Mouse (Mus musculus): Measurements from ENCODE around the gene Qrich2. TPM values are rescaled to one million over a fixed set of nuclear protein-coding genes. Genes with fewer than 3 reads are reported as not detected.
"Not testable (repeated sequence)": the region's sequence is repeated elsewhere in the genome, so short reads cannot be mapped to it uniquely, and the experiment has no call there.

Gene Qrich2
- polyA plus RNA-seq, 1 experiment from 2014 or later, result not detected

DNA sequence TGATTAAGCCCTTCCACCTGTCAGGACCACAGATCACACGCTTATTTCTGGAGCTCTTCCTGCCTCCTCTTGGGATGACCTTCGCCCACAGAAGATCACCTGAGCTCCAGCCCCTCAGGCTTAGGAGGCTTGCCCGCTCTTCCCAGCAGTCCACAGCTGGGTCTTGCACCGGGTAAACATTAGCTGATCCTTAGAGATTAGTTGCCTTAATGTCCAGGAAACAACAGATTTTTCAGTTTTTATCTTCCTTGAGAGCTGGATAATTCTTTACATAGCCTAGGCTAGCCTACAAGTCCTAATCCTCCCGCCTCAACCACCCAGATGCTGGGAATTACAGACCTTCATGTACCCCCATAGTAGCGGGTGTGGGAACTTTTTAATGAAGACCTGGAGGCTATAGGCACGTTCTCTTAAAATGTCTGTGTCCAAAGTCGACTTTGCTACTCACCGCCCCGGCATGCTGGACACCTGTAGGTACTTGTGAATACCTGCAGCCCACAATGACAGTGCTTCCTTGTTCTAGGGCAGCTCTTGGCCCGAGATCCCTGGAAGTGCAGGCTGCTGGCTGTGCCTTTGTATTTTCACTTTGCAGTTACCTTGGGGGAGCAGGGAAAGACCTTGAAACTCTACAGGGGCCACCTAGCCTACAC, 34.5 kb downstream of the Qrich2 start:
- Histone ChIP-seq H3K4me3 (ENCODE audit: low read depth, low read length) (peak overlapping the region; percentile 21), H3K4me1 (ENCODE audit: control insufficient read depth, low read depth, low read length) (peaks cover 51% of the 10 kb centered on the region), H3K4me2 (ENCODE audit: low read depth, low read length) (peak overlapping the region; percentile 57), H3K27ac (ENCODE audit: low read length) (no peak overlapping the region), H3K9me3 (replicated peaks; ENCODE audit: control insufficient read depth, low read length) (no peaks in the 10 kb centered on the region), H3K36me3 (ENCODE audit: control insufficient read depth, insufficient read depth) (peaks cover 1% of the 10 kb centered on the region), H3K9ac (ENCODE audit: low read depth, low read length) (peak overlapping the region; percentile 53), H3K27me3 (ENCODE audit: control insufficient read depth, insufficient read depth, low read depth, low read length) (no peaks in the 10 kb centered on the region)
- WGBS (ENCODE audit: insufficient replicate concordance), result 59% methylated on average over 11 of the region's 11 CpGs
- ATAC-seq (ENCODE audit: low read depth), result no peak

DNA sequence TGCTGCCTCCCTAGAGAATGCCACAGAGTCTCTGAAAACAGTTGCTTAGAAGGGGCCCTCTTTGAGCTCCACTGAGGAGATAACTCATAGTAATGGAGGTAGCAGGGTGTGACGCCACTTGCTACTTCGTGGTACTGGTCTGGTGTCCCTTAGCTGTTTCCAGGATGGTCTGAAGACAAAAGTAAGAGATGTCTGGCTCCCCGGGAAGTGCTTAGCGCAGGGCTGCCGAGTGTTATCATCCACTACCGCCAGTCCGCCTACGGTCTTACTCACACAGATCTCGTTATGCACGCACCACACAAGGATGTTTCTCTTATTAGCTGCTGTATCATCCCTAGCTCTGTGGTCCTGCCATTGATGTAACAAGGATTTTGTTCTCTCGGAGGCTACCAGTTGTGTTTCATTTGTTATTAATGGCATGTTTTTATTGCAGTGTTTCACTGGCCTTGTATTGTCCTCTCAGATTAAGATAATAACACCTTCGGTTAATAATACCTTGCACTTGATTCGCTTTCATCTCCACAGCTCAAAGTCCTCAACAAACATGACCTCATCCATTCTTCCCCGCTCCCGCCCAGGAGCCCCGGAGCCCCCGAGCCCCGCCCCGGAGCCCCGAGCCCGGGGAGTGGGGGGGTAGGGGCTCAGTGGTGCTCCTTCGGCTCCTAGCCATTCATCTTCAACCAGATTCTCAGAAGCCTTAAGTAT, 35.2 kb downstream of the Qrich2 start:
- peaks cover 44% of the 10 kb centered on the region for H3K4me1 ChIP-seq (ENCODE audit: control insufficient read depth, low read depth, low read length)
- WGBS (ENCODE audit: insufficient replicate concordance), result 35% methylated on average over 22 of the region's 22 CpGs
- no peaks in the 10 kb centered on the region for H3K9me3 ChIP-seq (replicated peaks; ENCODE audit: control insufficient read depth, low read length)
- H3K27me3 ChIP-seq (ENCODE audit: control insufficient read depth, insufficient read depth, low read depth, low read length), result no peaks in the 10 kb centered on the region
- H3K4me2 ChIP-seq (ENCODE audit: low read depth, low read length), result peak overlapping the region; percentile 57
- ATAC-seq (ENCODE audit: low read depth), result no peak
- H3K27ac ChIP-seq (ENCODE audit: low read length), result peak overlapping the region; percentile 71
- H3K9ac ChIP-seq (ENCODE audit: low read depth, low read length), result peak overlapping the region; percentile 53
- no peaks in the 10 kb centered on the region; the same call in 1 of the 2 replicates for H3K36me3 ChIP-seq (ENCODE audit: control insufficient read depth, insufficient read depth)
- H3K4me3 ChIP-seq (ENCODE audit: low read depth, low read length), result peak overlapping the region; percentile 23

DNA sequence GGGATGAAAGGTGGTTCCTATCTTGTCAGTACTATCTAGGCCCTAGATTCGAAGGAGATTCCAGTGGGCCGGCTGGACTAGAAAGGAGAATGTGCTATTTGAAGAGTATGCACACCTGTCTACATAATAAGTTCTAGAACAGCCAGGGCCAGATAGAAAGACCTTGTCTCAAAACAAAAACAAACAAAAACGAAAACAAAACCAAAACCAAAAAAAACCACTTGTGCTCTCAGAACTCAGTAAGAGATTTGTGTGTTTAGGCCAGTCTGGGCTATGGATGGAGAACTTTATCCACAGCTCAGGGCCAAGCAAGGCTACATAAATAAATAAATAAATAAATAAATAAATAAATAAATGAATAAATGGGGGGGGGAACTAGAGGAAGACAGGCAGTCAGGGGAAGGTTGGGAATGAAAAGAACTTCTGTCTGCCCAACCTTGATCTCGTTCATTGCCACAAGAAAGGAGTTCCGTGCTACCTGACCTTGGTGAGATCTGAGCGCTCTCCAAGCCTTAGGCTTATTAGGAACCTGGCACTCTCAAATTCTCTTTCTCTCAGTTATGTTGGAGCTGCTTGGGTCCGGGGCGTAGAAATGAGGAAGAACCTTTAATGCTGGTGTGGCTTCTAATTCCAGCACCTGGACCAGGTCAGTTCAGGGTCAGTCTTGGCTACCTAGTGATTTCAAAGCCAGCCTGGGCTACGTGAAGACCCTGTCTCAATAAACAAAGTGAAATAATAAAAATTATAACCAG, 36.0 kb downstream of the Qrich2 start:
- WGBS (ENCODE audit: insufficient replicate concordance), result 66% methylated on average over 9 of the region's 9 CpGs
- Histone ChIP-seq H3K36me3 (ENCODE audit: control insufficient read depth, insufficient read depth) (no peaks in the 10 kb centered on the region; the same call in 1 of the 2 replicates), H3K27me3 (ENCODE audit: control insufficient read depth, insufficient read depth, low read depth, low read length) (no peaks in the 10 kb centered on the region), H3K4me3 (ENCODE audit: low read depth, low read length) (no peak overlapping the region), H3K4me1 (ENCODE audit: control insufficient read depth, low read depth, low read length) (peaks cover 38% of the 10 kb centered on the region), H3K9ac (ENCODE audit: low read depth, low read length) (peak overlapping the region; percentile 53), H3K4me2 (ENCODE audit: low read depth, low read length) (peak overlapping the region; percentile 57), H3K27ac (ENCODE audit: low read length) (peak overlapping the region; percentile 71), H3K9me3 (replicated peaks; ENCODE audit: control insufficient read depth, low read length) (no peaks in the 10 kb centered on the region)
- ATAC-seq (ENCODE audit: low read depth), result no peak

DNA sequence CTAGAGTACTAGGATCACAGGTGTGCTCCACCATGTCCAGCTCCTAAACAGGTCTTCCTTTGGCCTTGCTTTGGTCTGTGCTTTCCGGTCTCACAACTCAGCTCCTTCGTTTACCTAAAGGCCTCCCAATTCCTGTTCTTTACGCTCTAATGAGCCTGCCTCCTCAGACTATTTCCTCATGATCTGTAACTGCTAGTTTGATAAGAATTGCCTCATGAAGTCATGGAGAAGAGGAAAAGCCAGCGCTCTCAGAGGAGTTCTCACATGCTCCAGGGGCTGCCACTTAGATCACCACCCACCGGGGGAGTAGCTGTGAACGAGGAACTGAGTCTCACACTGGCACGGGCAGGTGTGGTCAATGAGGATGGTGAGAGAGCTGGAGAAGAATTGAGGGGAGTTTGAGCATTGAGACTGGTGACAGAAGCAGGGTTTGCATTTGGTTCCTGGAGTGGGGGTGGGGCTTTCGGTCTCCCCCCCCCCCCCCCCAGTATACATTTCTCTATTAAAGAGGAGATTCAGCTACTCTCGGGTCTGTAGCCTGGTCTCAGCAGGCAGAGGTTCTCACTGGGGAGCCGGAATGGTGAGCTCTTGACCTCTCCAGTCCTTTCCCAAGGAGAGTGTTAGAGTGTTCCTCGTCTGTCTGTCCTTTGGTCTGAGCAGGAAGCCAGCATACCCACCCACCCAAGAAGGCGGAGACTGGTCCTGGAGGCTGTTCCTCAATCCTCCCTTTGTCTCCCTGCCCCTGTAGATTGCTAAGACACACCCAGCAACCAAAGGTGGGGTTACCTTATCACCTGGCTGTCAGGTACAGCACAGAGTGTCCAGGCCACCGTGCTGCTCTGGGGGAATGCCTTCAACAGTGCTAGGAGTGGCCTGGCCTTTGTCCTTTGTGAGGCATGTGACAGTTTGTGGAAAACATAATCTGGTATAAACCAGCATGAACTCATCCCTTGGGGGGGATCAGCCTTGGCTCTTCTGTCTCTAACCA, 36.9 kb downstream of the Qrich2 start:
- H3K36me3 ChIP-seq (ENCODE audit: control insufficient read depth, insufficient read depth), result no peaks in the 10 kb centered on the region
- H3K4me1 ChIP-seq (ENCODE audit: control insufficient read depth, low read depth, low read length), result peaks cover 41% of the 10 kb centered on the region
- H3K4me3 ChIP-seq (ENCODE audit: low read depth, low read length), result no peak overlapping the region
- H3K9me3 ChIP-seq (replicated peaks; ENCODE audit: control insufficient read depth, low read length), result no peaks in the 10 kb centered on the region
- peak overlapping the region; percentile 29 for H3K9ac ChIP-seq (ENCODE audit: low read depth, low read length)
- ATAC-seq (ENCODE audit: low read depth), result no peak
- peak overlapping the region; percentile 57 for H3K4me2 ChIP-seq (ENCODE audit: low read depth, low read length)
- H3K27ac ChIP-seq (ENCODE audit: low read length), result peak overlapping the region; percentile 35
- 31% methylated on average over 13 of the region's 13 CpGs for WGBS (ENCODE audit: insufficient replicate concordance)
- H3K27me3 ChIP-seq (ENCODE audit: control insufficient read depth, insufficient read depth, low read depth, low read length), result no peaks in the 10 kb centered on the region

DNA sequence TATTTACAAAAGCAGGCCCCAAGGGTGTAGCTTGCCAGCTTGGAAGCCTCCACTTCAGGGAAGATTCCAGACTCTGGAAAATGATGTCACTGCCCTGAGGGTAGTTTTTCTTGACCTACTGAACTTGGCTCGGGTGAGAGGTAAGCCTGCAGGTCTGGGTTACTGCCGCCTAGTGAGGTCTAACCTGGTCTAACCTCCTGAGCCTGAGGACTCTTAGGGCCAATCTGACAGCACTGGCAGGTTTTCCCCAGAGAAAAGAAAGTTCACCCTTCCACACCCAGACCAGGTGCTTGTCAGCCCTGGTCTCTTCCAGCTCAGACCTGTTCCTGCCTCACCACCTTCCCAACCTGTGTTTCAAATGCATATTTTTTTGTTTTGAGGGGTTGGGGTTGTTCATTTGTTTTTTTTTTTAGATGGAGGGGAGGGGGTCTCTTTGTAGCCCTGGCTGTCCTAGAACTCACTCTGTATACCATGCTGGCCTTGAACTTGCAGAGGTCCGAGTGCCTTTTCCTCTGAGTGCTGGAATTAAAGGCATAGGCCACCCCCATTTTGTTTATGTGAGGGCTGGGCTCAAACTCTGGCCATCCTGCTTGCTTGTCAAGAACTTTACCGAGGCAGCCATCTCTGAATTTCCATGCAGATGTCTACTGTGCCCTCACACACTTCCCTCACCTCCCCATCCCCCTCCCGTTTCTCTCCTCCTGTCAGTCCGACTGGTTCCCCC, 39.0 kb downstream of the Qrich2 start:
- H3K9me3 ChIP-seq (replicated peaks; ENCODE audit: control insufficient read depth, low read length), result no peaks in the 10 kb centered on the region
- H3K9ac ChIP-seq (ENCODE audit: low read depth, low read length), result no peak overlapping the region
- H3K4me1 ChIP-seq (ENCODE audit: control insufficient read depth, low read depth, low read length), result peaks cover 38% of the 10 kb centered on the region
- no peak overlapping the region for H3K27ac ChIP-seq (ENCODE audit: low read length)
- H3K4me2 ChIP-seq (ENCODE audit: low read depth, low read length), result no peak overlapping the region
- no peaks in the 10 kb centered on the region for H3K27me3 ChIP-seq (ENCODE audit: control insufficient read depth, insufficient read depth, low read depth, low read length)
- ATAC-seq (ENCODE audit: low read depth), result no peak
- no peak overlapping the region for H3K4me3 ChIP-seq (ENCODE audit: low read depth, low read length)
- no peaks in the 10 kb centered on the region for H3K36me3 ChIP-seq (ENCODE audit: control insufficient read depth, insufficient read depth)
- WGBS (ENCODE audit: insufficient replicate concordance), result 62% methylated on average over 6 of the region's 6 CpGs

DNA sequence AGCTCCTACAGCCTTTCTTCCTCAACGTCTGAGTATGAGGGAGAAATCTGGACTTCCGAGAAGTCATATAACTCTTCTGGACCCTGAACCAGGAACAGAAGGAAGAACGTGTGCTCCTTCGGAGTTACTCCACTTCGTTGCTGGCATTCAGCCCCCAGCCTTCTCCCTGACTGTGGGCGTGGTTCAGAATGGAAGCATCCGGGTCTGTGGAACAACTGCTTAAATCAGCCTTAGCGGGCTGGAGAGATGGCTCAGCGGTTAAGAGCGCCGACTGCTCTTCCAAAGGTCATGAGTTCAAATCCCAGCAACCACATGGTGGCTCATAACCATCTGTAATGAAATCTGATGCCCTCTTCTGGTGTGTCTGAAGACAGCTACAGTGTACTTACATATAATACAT, 39.7 kb downstream of the Qrich2 start:
- 82% methylated on average over 11 of the region's 11 CpGs for WGBS (ENCODE audit: insufficient replicate concordance)
- not testable (repeated sequence) for ATAC-seq (ENCODE audit: low read depth); H3K9ac ChIP-seq (ENCODE audit: low read depth, low read length); H3K27ac ChIP-seq (ENCODE audit: low read length); H3K27me3 ChIP-seq (ENCODE audit: control insufficient read depth, insufficient read depth, low read depth, low read length); H3K36me3 ChIP-seq (ENCODE audit: control insufficient read depth, insufficient read depth); H3K9me3 ChIP-seq (replicated peaks; ENCODE audit: control insufficient read depth, low read length); H3K4me3 ChIP-seq (ENCODE audit: low read depth, low read length); H3K4me2 ChIP-seq (ENCODE audit: low read depth, low read length)
- H3K4me1 ChIP-seq (ENCODE audit: control insufficient read depth, low read depth, low read length), result peaks cover 33% of the 10 kb centered on the region

DNA sequence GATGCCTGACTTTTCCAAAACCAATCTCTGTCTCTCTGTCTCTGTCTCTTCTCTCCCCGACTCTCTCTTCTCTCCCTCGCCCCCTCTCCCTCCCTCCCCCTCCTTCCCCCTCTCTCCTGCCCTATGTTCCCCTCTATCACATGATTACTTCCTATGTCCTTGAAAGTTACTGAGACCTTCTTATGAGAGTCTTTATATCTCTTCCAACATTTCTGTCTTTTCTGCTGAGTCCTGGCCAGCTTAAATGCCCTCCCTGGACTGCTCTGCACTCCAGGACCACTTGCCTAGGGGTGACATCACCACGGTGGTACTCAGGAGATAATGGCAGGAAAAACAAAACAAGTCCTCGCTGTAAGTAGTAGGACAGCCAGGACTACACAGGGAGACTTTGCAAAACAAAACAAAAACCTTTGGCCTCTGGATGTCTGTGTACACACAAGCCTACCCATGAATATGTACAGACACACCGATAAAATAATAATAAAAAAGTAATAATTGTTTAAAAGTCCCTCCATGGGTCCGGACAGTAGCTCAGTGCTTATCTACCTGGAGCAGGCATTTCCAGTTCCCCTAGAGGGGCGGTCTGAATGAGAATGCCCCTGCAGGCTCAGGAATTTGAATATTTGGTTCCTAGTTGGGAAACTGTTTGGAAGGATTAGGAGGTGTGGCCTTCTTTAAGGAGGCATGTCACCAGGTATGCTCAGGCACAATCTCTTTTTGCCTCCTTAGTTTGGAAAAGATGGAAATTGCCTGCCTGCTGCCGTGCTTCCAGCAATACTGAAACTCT, 41.2 kb downstream of the Qrich2 start:
- Histone ChIP-seq H3K4me2 (ENCODE audit: low read depth, low read length) (peak overlapping the region; percentile 12; the same call in 1 of the 2 replicates), H3K4me3 (ENCODE audit: low read depth, low read length) (no peak overlapping the region), H3K36me3 (ENCODE audit: control insufficient read depth, insufficient read depth) (no peaks in the 10 kb centered on the region), H3K27ac (ENCODE audit: low read length) (no peak overlapping the region), H3K27me3 (ENCODE audit: control insufficient read depth, insufficient read depth, low read depth, low read length) (no peaks in the 10 kb centered on the region), H3K9ac (ENCODE audit: low read depth, low read length) (no peak overlapping the region), H3K4me1 (ENCODE audit: control insufficient read depth, low read depth, low read length) (peaks cover 18% of the 10 kb centered on the region), H3K9me3 (replicated peaks; ENCODE audit: control insufficient read depth, low read length) (no peaks in the 10 kb centered on the region)
- 25% methylated on average over 8 of the region's 8 CpGs for WGBS (ENCODE audit: insufficient replicate concordance)
- no peak for ATAC-seq (ENCODE audit: low read depth)
